Mouse (Mus musculus) hindbrain, embryonic 14.5 days (tissue): ENCODE measurements around the gene Isca2. TPM values are rescaled to one million over a fixed set of nuclear protein-coding genes. Genes with fewer than 3 reads are reported as not detected.

Experiments
- ATAC-seq: fragments of 200-750 bp; cut with Nextera tagmentation; 2 replicates; pipeline ENCODE4 v1.8.0; 2017; ENCODE audit warnings: moderate number of reproducible peaks, mild to moderate bottlenecking, moderate TSS enrichment, moderate library complexity; ENCODE audit not compliant: low FRiP score
- DNase-seq: peaks from one replicate; pipeline ENCODE4 v3.0.0-alpha.2; 2015; ENCODE audit warnings: low spot score
- H3K27ac ChIP-seq: fragments of 300-500 bp; sonication (generic); 2 replicates; pipeline ENCODE4 v1.5.1; 2014; ENCODE audit warnings: mild to moderate bottlenecking, moderate library complexity
- H3K27me3 ChIP-seq: fragments of 300-500 bp; sonication (generic); 2 replicates; pipeline ENCODE4 v1.6.1; 2014; ENCODE audit warnings: mild to moderate bottlenecking, low read length, mixed read lengths; ENCODE audit not compliant: control insufficient read depth, insufficient read depth
- H3K36me3 ChIP-seq: fragments of 300-500 bp; sonication (generic); replicated peaks from 2 replicates; pipeline ENCODE4 v1.6.1; 2014; ENCODE audit not compliant: control insufficient read depth, insufficient read depth
- H3K4me1 ChIP-seq: fragments of 300-500 bp; sonication (generic); replicated peaks from 2 replicates; pipeline ENCODE4 v1.6.1; 2014; ENCODE audit warnings: antibody characterized with exemption, low read length, mixed read lengths; ENCODE audit not compliant: control insufficient read depth, insufficient read depth
- H3K4me2 ChIP-seq: fragments of 300-500 bp; sonication (generic); replicated peaks from 2 replicates; pipeline ENCODE4 v1.6.1; 2014; ENCODE audit warnings: mild to moderate bottlenecking, moderate library complexity
- H3K4me3 ChIP-seq: fragments of 300-500 bp; sonication (generic); replicated peaks from 2 replicates; pipeline ENCODE4 v1.5.1; 2014; ENCODE audit warnings: mild to moderate bottlenecking, low read length
- H3K9ac ChIP-seq: fragments of 300-500 bp; sonication (generic); 2 replicates; pipeline ENCODE4 v1.6.1; 2014
- H3K9me3 ChIP-seq: fragments of 300-500 bp; sonication (generic); 2 replicates; pipeline ENCODE4 v1.6.1; 2016; ENCODE audit warnings: low read length; ENCODE audit not compliant: control insufficient read depth
- WGBS: fragments of 180-500 bp; shearing (Covaris S2); extraction: QIAGEN DNeasy Blood & Tissue Kit; methylation state at CpG from one replicate; pipeline ENCODE4 v1.1.7; 2014; 5-methylcytosine and 5-hydroxymethylcytosine counted together
- polyA plus RNA-seq: library from polyadenylated mRNA; unstranded; fragments of >200 nt; fragmentation: Nextera tagmentation; extraction: Ambion mirVana; gene quantifications from 2 replicates; pipeline ENCODE4 v1.2.1, GENCODE M21; 2014

The Isca2 gene
- polyA plus RNA-seq, 1 experiment from 2014 or later = 132 TPM

GRCm38 (mm10) chr12:84750661-84751060 lies 22.4 kb upstream of the Isca2 start:
- no peak overlapping the region for H3K9ac ChIP-seq
- peaks cover 2% of the 10 kb centered on the region; the same call in 1 of the 2 replicates for H3K36me3 ChIP-seq
- no peak overlapping the region for H3K4me3 ChIP-seq
- 65% methylated on average over 14 of the region's 14 CpGs for WGBS
- H3K4me2 ChIP-seq = no peak overlapping the region
- H3K4me1 ChIP-seq = peaks cover 21% of the 10 kb centered on the region
- DNase-seq = no peak
- no peaks in the 10 kb centered on the region for H3K9me3 ChIP-seq
- no peak for ATAC-seq
- H3K27me3 ChIP-seq = no peaks in the 10 kb centered on the region
- no peak overlapping the region for H3K27ac ChIP-seq

- Histone ChIP-seq H3K27me3 (no peaks in the 10 kb centered on the region), H3K9ac (peak overlapping the region; percentile 1; the same call in 1 of the 2 replicates), H3K9me3 (no peaks in the 10 kb centered on the region), H3K4me3 (no peak overlapping the region), H3K36me3 (peaks cover 19% of the 10 kb centered on the region), H3K4me2 (no peak overlapping the region), H3K4me1 (peaks cover 21% of the 10 kb centered on the region), H3K27ac (peak overlapping the region; percentile 75)
- DNase-seq (peak; percentile 66), ATAC-seq (peak; percentile 64)
- 19% methylated on average over 14 of the region's 14 CpGs for WGBS
Measured at GRCm38 (mm10) chr12:84752131-84752977, 20.7 kb upstream of the Isca2 start.

- Histone ChIP-seq H3K9me3 (no peaks in the 10 kb centered on the region), H3K4me1 (peaks cover 21% of the 10 kb centered on the region), H3K4me2 (no peak overlapping the region), H3K27me3 (no peaks in the 10 kb centered on the region), H3K4me3 (no peak overlapping the region), H3K36me3 (peaks cover 46% of the 10 kb centered on the region), H3K27ac (no peak overlapping the region), H3K9ac (no peak overlapping the region)
- 0 out of 2 replicates have a peak, but pooled peaks have one; percentile 22 for ATAC-seq
- 34% methylated on average over 16 of the region's 16 CpGs for WGBS
- peak; percentile 80 for DNase-seq
Measured at GRCm38 (mm10) chr12:84755008-84755695, 17.9 kb upstream of the Isca2 start.

- no peak overlapping the region for H3K4me2 ChIP-seq
- no peak overlapping the region for H3K27ac ChIP-seq
- H3K27me3 ChIP-seq = no peaks in the 10 kb centered on the region
- no peak overlapping the region for H3K9ac ChIP-seq
- H3K4me3 ChIP-seq = no peak overlapping the region
- H3K36me3 ChIP-seq = peaks cover 51% of the 10 kb centered on the region
- ATAC-seq = no peak
- DNase-seq = no peak
- H3K9me3 ChIP-seq = no peaks in the 10 kb centered on the region
- 92% methylated on average over 10 of the region's 10 CpGs for WGBS
- H3K4me1 ChIP-seq = peaks cover 21% of the 10 kb centered on the region
Measured at GRCm38 (mm10) chr12:84756016-84756415, 17.0 kb upstream of the Isca2 start.

GRCm38 (mm10) chr12:84759063-84759462 lies 14.0 kb upstream of the Isca2 start:
- no peak for ATAC-seq
- DNase-seq = peak; percentile 36
- H3K9ac ChIP-seq = no peak overlapping the region
- H3K27me3 ChIP-seq = no peaks in the 10 kb centered on the region
- no peaks in the 10 kb centered on the region for H3K4me1 ChIP-seq
- H3K36me3 ChIP-seq = peaks cover 73% of the 10 kb centered on the region
- H3K4me3 ChIP-seq = no peak overlapping the region
- no peaks in the 10 kb centered on the region for H3K9me3 ChIP-seq
- no peak overlapping the region for H3K4me2 ChIP-seq
- 86% methylated on average over 2 of the region's 2 CpGs for WGBS
- H3K27ac ChIP-seq = no peak overlapping the region

- 94% methylated on average over 5 of the region's 5 CpGs for WGBS
- peaks cover 65% of the 10 kb centered on the region for H3K36me3 ChIP-seq
Measured at GRCm38 (mm10) chr12:84762532-84762931, 10.5 kb upstream of the Isca2 start.

GRCm38 (mm10) chr12:84763577-84764218 lies 9.4 kb upstream of the Isca2 start:
- no peak for DNase-seq
- WGBS = 95% methylated on average over 13 of the region's 13 CpGs
- Histone ChIP-seq H3K9me3 (no peaks in the 10 kb centered on the region), H3K36me3 (peaks cover 54% of the 10 kb centered on the region), H3K4me3 (no peak overlapping the region), H3K27ac (no peak overlapping the region), H3K4me2 (no peak overlapping the region), H3K27me3 (no peaks in the 10 kb centered on the region), H3K4me1 (0 out of 2 replicates have a peak, but pooled peaks cover 3% of the 10 kb centered on the region), H3K9ac (no peak overlapping the region)
- ATAC-seq = no peak

More at GRCm38 (mm10) chr12:84762532-84762931, 10.5 kb upstream of the Isca2 start:
- Histone ChIP-seq H3K27ac (no peak overlapping the region), H3K27me3 (no peaks in the 10 kb centered on the region), H3K4me1 (0 out of 2 replicates have a peak, but pooled peaks cover 3% of the 10 kb centered on the region), H3K9ac (no peak overlapping the region), H3K4me2 (no peak overlapping the region), H3K4me3 (no peak overlapping the region), H3K9me3 (no peaks in the 10 kb centered on the region)
- DNase-seq (no peak), ATAC-seq (no peak)

- WGBS = 93% methylated on average over 7 of the region's 7 CpGs
- 0 out of 2 replicates have a peak, but pooled peaks cover 3% of the 10 kb centered on the region for H3K4me1 ChIP-seq
- H3K9ac ChIP-seq = no peak overlapping the region
- H3K27me3 ChIP-seq = no peaks in the 10 kb centered on the region
- DNase-seq (no peak), ATAC-seq (no peak)
- H3K9me3 ChIP-seq = no peaks in the 10 kb centered on the region
- H3K36me3 ChIP-seq = peaks cover 43% of the 10 kb centered on the region
- no peak overlapping the region for H3K27ac ChIP-seq
- no peak overlapping the region for H3K4me3 ChIP-seq
- no peak overlapping the region for H3K4me2 ChIP-seq
Measured at GRCm38 (mm10) chr12:84764756-84765155, 8.3 kb upstream of the Isca2 start.

GRCm38 (mm10) chr12:84765506-84765905 lies 7.5 kb upstream of the Isca2 start:
- peaks cover 40% of the 10 kb centered on the region for H3K36me3 ChIP-seq
- 96% methylated on average over 15 of the region's 15 CpGs for WGBS
- H3K4me1 ChIP-seq = peaks cover 8% of the 10 kb centered on the region
- H3K9me3 ChIP-seq = no peaks in the 10 kb centered on the region
- DNase-seq (no peak), ATAC-seq (no peak)
- H3K9ac ChIP-seq = no peak overlapping the region
- no peak overlapping the region for H3K4me3 ChIP-seq
- no peak overlapping the region for H3K27ac ChIP-seq
- H3K27me3 ChIP-seq = no peaks in the 10 kb centered on the region
- H3K4me2 ChIP-seq = no peak overlapping the region
